Mouse (Mus musculus) liver, postnatal 0 days (tissue): Measurements from ENCODE around the gene Tmem254a.
"Not testable (repeated sequence)": the region's sequence is repeated elsewhere in the genome, so short reads cannot be mapped to it uniquely, and the experiment has no call there.

Experiments used
- CTCF ChIP-seq: sonication (generic); IDR thresholded peaks from 2 replicates; pipeline ENCODE4 v1.5.1; 2016; ENCODE audit warnings: antibody characterized with exemption, low read depth
- EP300 ChIP-seq: IDR thresholded peaks from 2 replicates; pipeline ENCODE4 v1.6.1; 2016; ENCODE audit warnings: antibody characterized with exemption, low read depth, mild to moderate bottlenecking

DNA sequence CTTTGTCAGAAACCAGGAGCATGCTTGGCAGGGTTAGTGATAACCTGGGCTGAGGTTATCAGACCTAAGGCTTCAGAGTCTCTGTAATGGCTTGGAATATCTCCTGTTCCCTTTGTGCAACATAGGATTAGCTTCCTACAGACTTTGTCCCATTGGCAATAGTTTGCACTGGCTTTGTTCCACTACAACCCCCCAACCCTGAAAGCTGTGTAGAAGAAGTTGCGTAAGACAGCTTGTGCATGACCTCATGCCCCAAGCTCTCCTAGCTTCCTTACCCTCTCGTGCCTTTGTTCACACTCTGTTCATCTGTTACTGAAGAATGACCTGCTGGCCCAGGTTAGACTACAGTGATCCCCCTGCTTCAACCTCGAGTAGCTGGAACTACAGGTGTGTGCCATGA, 30.4 kb upstream of the Tmem254a start:
- not testable (repeated sequence) for TF ChIP-seq CTCF, EP300
